Mouse (Mus musculus) erythroblast, embryonic 14.5 days (primary cell): ENCODE measurements around the gene Slc5a10.

Experiments used
- GATA1 ChIP-seq: IDR thresholded peaks from 2 replicates; pipeline ENCODE4 v1.6.1; 2012; ENCODE audit warnings: low read length, inconsistent platforms, mixed read lengths
- TAL1 ChIP-seq: IDR thresholded peaks from 3 replicates; pipeline ENCODE4 v1.6.1; 2012; ENCODE audit warnings: low read length, inconsistent platforms, mixed read lengths

DNA sequence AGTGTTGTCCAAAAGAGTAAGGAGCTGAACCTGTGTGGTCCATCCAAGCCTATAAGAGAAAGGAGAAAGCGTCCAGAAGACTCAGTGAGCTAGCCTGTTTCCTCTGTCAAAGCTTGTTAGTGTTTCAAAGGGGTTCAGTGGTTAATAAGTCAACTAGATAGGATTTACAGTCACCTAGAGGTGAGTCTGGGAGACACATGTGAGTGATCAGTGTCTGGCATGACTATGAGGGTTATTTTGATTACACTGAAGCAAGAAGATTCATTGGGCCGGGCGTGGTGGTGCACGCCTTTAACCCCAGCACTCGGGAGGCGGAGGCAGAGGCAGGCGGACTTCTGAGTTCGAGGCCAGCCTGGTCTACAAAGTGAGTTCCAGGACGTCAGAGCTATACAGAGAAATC, 25.2 kb upstream of the Slc5a10 start:
- TF ChIP-seq GATA1 (no peak), TAL1 (no peak)
